Mouse (Mus musculus) T-helper 2 cell (primary cell): ENCODE data around the gene Lin52.

Experiments
- in situ Hi-C: fragments of 300-600 bp; cut with MboI, MseI; formaldehyde crosslinking; loops from one replicate; pipeline ENCODE4 v1.15.1; 2025; ENCODE audit warnings: high pct_unique_total_duplicates

Lin52 gene

GRCm38 (mm10) chr12:84468701-84469100 is 17.5 kb downstream of the Lin52 start:
- in situ Hi-C loops, result no loop called here

GRCm38 (mm10) chr12:84478937-84479336 is 27.7 kb downstream of the Lin52 start:
- in situ Hi-C loops, result no loop called here

GRCm38 (mm10) chr12:84481251-84481650 is 30.0 kb downstream of the Lin52 start:
- in situ Hi-C loops, result no loop called here

- in situ Hi-C loops, result no loop called here
Measured at GRCm38 (mm10) chr12:84482778-84483585, 31.8 kb downstream of the Lin52 start.

DNA sequence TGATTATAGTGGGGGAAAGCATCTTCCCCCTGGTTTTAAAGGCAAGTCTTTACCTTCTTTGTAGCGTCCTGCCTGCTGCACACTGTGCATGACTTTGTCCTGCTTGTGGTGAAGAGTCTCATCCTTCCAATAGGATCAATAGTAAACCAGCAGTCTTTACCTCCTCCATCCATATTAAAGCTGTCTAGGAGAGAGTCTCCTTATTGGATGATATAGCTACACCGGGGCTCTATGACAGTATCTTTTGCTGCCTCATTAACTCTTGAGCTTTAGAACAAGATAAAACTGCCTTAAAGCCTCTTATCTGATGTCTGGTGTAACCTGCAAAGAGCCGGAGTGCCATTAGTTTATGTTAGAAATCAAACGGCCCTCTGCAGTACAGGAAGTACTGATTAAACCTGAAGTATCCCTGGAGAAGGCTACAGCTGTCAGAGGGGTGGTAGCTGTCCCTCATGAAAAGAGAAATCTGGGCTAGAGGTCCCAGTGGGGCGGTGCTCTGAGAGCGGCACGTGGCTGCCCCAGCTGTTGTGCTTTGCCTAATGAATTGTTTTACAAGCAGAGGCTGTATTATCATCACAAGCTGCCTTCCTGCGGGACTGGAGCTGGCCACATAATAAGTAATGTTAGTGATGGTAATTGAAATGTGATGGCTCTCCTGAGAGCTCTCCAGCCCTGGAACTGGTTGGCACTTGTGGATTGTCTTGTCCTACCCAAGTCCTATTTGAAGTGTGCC is 36.3 kb downstream of the Lin52 start:
- in situ Hi-C loops, result no loop called here

- in situ Hi-C loops, result no loop called here
Measured at GRCm38 (mm10) chr12:84496795-84497194, 45.6 kb downstream of the Lin52 start.

GRCm38 (mm10) chr12:84500528-84501263 is 49.5 kb downstream of the Lin52 start:
- in situ Hi-C loops, result no loop called here

DNA sequence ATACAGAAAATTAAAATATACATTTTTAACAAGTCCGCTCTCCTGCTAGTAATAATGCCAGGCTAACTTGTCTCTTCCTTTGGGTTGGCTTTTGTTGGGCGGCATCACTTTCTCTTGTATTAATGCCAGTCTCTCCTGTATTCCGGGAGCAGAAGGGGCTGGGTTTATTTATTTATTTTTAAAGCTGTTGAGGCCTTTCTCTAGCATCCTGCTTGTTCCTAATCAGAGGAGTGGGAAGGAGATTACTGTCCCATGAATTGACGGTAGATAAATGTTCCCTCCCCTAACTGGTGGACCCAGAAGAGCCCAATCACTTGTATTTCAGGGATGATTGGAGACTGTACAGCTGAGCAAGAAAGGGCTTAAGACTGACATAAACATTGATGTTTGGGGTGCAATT is 50.1 kb downstream of the Lin52 start:
- in situ Hi-C loops, result no loop called here

DNA sequence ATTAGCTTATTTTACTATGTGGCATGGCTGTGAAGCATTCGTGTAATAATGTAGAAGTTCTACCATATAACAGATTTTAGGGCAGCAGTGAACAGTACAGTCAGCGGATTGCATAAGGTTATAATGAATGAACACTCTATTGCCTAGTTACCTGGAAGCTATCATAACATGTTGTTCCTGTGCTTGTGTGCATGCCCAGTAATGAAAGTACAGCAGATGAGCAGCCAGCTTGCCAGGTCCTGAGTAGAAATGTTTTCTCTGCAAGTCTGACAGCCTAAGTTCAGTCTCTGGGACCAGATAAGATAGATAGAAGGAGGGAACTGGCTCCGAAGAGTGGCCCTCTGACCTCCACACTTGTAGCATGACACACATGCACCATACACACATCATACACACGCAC is 55.6 kb downstream of the Lin52 start:
- in situ Hi-C loops, result no loop called here

DNA sequence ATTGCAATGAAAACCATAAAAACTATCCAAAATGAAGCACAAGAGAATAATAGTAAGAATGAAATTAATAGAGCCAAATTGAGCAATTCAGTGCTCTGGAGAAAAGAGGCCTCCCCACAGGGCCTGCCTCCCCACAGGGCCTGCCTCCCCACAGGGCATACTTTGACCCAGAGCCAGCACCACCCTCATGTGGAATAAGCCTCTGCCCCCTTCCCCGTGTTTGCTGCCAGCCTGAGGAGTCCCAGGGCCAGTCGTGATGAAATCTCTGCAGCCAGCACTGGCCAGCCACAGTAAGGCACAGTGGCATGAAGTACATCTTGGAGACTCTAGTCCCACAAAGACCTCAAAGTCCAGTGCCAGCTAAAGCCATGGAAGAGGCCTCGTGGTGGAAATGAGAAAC is 60.8 kb downstream of the Lin52 start:
- in situ Hi-C loops, result no loop called here

DNA sequence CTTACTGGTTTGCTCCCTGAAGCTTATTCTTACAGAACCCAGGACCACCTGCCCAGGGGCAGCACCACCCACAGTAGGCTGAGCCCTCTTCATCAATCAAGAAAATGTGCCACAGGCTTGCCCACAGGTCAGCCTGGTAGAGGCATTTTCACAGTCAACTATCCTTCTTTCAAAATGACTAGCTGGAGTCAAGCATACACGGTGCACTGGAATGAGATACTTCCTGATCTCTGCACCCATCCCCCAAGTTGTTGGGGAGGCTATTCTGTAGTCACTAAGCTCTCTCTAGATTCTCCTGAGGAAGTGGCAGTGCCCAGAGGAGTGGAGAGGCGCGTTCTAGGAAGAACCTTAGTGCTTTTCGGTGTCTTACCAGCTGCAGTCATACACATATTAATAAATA is 64.3 kb downstream of the Lin52 start:
- in situ Hi-C loops, result no loop called here

DNA sequence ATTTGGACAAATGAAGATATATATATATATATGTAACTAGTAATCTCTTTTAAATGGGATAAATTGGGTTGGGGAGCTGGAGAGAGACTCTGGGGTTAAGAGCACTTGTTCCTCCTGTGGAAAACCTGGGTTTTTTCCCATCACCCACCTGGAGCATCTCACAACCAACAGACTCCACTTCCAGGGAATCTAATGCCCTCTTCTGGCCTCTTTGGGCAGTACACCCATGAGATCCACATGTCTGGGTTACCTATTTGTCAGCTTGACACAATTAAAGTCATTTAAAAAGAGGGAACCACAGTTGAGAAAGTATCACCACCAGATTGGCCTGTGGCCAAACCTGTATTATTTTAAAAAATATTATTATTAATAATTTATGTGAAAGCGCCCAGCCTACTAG is 65.4 kb downstream of the Lin52 start:
- in situ Hi-C loops, result no loop called here

GRCm38 (mm10) chr12:84518018-84518417 is 66.8 kb downstream of the Lin52 start:
- in situ Hi-C loops, result no loop called here

DNA sequence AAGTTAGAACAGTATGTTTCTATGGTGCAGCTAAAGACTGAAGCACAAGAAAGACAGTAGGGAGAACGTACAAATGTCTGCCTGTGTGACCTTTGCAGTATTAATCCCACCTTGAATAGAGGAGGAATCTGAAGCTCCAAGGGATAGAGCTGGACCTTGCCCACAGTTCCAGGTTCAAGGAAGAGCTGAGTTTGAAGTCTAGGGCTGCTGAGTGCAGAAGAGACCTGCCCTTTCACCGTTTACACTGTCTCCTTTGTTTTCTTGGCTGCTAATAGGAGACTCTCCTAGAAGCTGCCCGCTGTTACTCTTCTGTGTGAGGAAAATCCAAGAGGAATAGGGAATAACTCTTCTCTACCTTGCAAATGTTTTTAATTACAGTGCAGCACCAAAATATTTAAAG is 72.5 kb downstream of the Lin52 start:
- in situ Hi-C loops, result no loop called here

DNA sequence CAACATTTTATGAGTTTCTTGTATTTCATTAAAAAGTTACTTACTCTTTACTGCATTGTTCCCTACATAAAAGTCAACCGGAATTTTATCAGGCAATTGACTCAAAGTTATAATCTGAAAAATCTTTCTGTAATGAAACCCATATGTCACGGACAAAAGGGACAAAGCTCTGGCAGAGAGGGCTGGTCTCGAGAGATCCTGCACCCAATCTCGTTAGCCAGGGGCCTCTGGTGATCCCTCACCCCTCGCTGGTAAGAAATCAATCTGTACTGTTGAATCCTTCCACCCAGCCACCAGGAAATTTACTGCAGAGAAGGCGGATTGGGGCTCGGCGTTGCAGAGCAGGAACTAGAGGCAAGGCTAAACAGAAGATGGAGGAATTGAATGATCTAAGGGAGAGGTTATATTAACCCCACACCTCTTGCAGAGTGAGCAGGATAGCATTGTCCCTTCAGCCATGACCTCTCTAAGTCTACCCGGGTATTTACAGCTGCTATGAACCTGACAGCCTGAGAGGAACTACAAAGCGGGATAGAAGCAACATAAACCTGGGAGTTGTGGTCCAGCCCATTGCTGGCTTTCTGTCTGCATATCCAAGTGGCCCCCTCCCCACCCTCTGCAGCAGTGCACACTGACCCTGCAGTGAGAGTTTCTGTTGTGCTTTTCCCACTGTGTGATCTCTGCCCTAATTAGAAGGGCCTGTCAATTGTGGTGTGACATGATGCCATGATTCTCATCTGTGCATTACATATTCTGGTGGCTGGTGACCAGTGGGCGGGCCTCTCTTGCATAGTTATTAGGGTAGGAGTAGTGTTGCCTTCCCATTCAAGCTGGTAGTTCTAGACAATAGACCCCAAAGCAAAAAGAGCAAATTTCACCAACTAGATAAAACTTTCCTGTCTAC is 73.2 kb downstream of the Lin52 start:
- in situ Hi-C loops, result no loop called here

DNA sequence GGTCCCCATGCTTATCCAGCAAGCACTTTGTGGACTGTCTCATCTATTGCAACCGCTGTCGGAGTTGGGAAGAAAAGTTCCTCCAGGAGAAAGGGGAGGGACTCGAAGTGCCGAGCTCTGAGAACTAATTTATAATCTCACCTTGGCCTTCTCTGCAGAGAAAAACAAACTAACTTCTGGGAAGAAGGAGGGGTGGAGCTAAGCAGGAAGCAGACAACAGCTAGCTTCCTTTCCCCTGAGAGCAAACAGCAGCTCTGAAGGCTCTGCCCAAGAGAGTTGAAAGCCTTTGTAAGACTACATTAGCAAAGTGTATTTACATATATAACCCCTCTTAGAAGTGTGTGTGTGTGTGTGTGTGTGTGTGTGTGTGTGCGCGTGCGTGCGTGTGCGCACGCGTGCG is 74.2 kb downstream of the Lin52 start:
- in situ Hi-C loops, result no loop called here

- in situ Hi-C loops, result no loop called here
Measured at GRCm38 (mm10) chr12:84530426-84530825, 79.2 kb downstream of the Lin52 start.

DNA sequence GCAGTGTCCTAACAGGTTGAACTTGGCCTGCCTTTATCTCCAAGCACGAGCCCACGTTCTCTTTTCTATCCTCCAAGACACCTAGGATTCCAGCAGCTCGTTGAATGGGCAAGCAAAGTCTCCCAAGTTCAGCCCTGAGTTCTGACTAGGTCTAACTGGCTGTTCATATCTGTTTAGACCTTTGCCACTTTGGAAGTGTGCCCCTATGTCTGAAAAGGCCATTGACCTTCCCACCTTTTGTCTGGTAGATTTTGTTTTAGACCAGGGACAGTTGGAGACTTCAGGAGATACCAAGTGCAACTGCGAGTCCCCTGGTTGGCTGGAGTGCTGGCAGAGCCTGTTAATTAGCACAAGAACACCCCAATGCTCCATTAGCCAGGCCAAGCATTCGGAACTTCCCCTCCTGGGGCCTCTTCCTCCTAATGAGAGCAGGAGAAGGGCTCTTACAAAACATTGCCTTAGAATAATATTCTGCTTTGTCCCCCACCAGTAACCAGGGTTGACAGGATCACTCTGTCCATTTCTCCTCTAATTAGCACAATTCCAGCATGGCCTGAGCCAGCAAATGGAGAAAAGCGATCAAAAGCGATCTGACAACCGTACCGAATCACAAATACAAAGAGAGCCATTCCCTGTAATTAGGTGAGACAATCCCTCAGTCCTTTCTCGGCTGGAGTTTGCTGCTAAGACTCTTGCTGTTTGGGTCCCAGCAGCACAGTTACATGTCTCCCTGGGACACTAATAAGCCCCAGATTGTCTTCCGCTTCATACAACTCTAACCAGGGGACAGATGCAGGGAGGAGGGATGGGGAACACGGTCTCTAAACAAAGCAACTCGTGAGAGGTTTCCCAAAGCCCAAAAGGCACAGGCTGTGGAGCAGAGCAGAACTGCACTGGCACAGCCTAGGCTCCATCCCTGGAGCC is 80.9 kb downstream of the Lin52 start:
- in situ Hi-C loops, result no loop called here

- in situ Hi-C loops, result no loop called here
Measured at GRCm38 (mm10) chr12:84532830-84533199, 81.6 kb downstream of the Lin52 start.

DNA sequence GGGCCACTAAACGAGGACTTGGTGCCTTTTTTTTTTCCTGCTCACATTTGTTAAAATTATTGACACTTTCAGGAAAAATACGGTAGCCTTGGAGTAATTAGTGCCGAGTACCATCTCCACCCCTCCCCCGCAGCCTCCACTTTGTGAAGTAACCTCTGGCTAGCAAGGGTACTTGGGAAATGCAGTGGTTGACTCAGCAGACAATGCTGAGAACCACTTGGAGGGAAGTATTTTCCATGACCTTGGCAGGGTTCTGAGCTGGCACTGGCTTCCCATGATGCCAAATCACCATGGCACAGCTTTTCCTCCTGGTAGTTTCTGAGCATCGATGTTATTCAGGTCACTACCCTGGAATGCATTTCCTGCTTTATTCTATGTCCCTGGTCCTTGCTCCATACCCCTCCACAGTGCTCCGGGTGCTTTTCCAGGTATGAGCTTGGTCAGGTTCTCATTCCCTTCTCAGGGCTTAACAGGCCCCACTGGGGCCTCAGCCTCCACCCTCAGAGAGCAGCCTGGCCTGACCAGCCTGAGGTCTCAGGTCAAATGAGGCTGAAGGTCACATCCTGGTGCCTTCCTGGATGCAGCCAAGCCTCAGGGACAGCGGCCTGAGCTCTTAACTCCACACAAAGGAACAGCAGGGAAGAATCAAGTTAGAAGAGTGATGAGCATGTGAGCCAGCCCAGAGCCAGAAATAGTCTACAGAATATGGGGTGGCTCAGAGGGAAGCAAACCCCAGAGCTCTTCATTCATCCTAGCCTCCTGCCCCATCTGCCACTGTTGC is 82.7 kb downstream of the Lin52 start:
- in situ Hi-C loops, result no loop called here
